Mouse (Mus musculus): ENCODE results near the gene Git2.

DNA sequence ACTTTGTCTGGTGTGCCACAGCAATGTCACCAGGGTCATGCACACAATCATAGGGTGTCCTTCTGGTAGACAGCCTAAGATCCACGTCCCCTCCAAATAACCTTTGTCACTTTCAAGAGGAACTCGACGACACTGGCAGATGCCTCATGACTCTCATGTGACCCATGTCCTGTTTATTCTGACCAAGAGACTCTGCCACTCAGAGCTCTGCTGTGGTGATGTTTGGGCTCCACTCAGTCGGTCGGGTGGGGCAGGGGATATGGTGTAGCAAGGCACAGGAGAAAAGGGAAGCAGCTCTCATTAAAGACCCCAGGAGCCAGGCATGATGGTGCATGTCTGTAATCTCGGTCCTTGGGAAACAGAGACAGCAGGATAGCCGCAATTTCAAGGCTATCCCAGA, 76.3 kb downstream of the Git2 start:
- TF ChIP-seq CTCF (IDR thresholded peaks at IDR 0.05; ENCODE audit: low read depth, low read length): no peak
- TF ChIP-seq POLR2A (IDR thresholded peaks at IDR 0.05; ENCODE audit: extremely low read depth, insufficient read depth, low read length): no peak

Measured in liver, adult 2 months (tissue).